Mouse (Mus musculus) liver, embryonic 13.5 days (tissue): ENCODE results near the gene Pcdh7. TPM values are rescaled to one million over a fixed set of nuclear protein-coding genes. Genes with fewer than 3 reads are reported as not detected.

ENCODE experiments used
- ATAC-seq: fragments of 200-750 bp; cut with Nextera tagmentation; 2 replicates; pipeline ENCODE4 v1.8.0; 2017; ENCODE audit warnings: low read depth, mild to moderate bottlenecking, moderate number of reproducible peaks, moderate library complexity
- DNase-seq: peaks from one replicate; pipeline ENCODE4 v3.0.0; 2022
- H3K27ac ChIP-seq: fragments of 300-500 bp; sonication (generic); 2 replicates; pipeline ENCODE4 v1.5.1; 2015; ENCODE audit warnings: moderate library complexity, mild to moderate bottlenecking, inconsistent platforms
- H3K27me3 ChIP-seq: fragments of 300-500 bp; sonication (generic); 2 replicates; pipeline ENCODE4 v1.6.1; 2015; ENCODE audit warnings: mild to moderate bottlenecking, inconsistent platforms
- H3K36me3 ChIP-seq: fragments of 300-500 bp; sonication (generic); 2 replicates; pipeline ENCODE4 v1.6.1; 2015; ENCODE audit warnings: mild to moderate bottlenecking, inconsistent platforms
- H3K4me1 ChIP-seq: fragments of 300-500 bp; sonication (generic); replicated peaks from 2 replicates; pipeline ENCODE4 v1.6.1; 2015; ENCODE audit warnings: inconsistent platforms
- H3K4me2 ChIP-seq: fragments of 300-500 bp; sonication (generic); 2 replicates; pipeline ENCODE4 v1.6.1; 2015; ENCODE audit warnings: inconsistent platforms, mild to moderate bottlenecking, moderate library complexity
- H3K4me3 ChIP-seq: fragments of 300-500 bp; sonication (generic); replicated peaks from 2 replicates; pipeline ENCODE4 v1.5.1; 2015; ENCODE audit warnings: mild to moderate bottlenecking, inconsistent platforms
- H3K9ac ChIP-seq: fragments of 300-500 bp; sonication (generic); 2 replicates; pipeline ENCODE4 v1.6.1; 2015; ENCODE audit warnings: mild to moderate bottlenecking, inconsistent platforms
- H3K9me3 ChIP-seq: fragments of 300-500 bp; sonication (generic); replicated peaks from 2 replicates; pipeline ENCODE4 v1.6.1; 2016; ENCODE audit warnings: inconsistent platforms
- WGBS: fragments of 180-500 bp; shearing (Covaris S2); methylation state at CpG from one replicate; pipeline ENCODE4 v1.1.7; 2015; ENCODE audit not compliant: insufficient replicate concordance; 5-methylcytosine and 5-hydroxymethylcytosine counted together
- polyA plus RNA-seq: library from polyadenylated mRNA; unstranded; fragments of >200 nt; fragmentation: Nextera tagmentation; extraction: Ambion mirVana; gene quantifications from 2 replicates; pipeline ENCODE4 v1.2.1, GENCODE M21; 2015

Gene Pcdh7
- polyA plus RNA-seq, 1 experiment from 2014 or later: 0.76 TPM

DNA sequence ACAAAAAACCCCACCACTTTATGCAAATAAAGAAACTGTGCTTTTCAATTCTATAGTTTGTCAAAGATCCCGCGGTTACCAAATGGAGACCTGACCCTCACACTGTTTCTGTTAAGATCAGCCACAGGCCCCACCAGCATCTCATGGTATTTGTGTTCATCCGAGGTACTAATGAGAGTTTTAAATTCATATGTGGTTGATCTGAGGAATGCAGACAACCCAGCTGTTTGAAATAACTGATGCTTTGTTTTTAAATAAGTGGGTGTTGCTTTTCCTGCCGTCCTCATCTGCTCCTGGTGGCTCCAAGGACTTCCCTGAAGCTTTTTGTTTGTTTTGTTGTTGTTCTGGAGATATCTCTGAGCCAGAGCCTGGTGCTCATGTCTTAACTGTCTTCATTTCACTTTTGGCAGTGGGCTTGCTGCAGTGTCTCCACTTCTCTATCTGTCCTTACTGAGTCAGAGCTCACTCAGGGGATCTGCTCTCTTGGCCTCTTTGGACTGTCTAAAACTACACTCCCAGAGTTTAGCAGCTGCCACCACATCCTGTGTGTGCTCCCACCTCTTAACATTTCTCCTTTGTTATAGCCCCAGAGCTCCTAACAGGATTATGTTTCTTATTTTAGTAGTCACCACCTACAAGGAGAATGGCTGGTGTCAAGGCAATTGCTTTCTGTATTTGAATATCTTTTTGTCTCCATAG, 39.1 kb downstream of the Pcdh7 start:
- peaks cover 33% of the 10 kb centered on the region for H3K4me1 ChIP-seq
- H3K9ac ChIP-seq: no peak overlapping the region
- H3K27ac ChIP-seq: peak overlapping the region; percentile 51
- H3K9me3 ChIP-seq: no peaks in the 10 kb centered on the region
- no peak overlapping the region for H3K4me2 ChIP-seq
- 43% methylated on average over 4 of the region's 4 CpGs for WGBS
- H3K27me3 ChIP-seq: no peaks in the 10 kb centered on the region
- DNase-seq (no peak), ATAC-seq (no peak)
- H3K4me3 ChIP-seq: no peak overlapping the region
- no peaks in the 10 kb centered on the region for H3K36me3 ChIP-seq

DNA sequence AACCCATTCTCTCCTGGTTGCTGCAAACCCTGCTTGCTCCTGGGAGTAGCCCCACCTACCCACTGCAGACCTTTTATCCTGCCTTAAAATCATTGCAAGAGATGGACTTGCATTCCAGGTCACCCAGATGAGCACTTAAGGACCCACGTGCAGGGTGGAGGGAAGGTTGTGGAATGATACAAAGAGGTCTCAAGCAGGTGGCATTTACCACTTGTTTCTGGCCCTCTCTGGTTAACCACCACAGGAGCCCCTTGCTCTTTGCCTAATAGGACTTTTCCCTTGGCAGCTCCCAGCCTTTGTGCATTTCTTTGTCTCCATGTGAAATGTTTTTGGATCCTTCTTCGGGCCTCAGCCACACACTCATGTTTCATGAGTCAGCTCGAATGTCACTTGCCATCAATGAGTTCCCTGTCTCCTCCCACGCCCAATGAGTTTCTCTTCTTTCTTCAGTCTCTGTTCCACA, 39.7 kb downstream of the Pcdh7 start:
- Histone ChIP-seq H3K9me3 (no peaks in the 10 kb centered on the region), H3K27ac (peak overlapping the region; percentile 51), H3K4me2 (no peak overlapping the region), H3K27me3 (no peaks in the 10 kb centered on the region), H3K4me3 (no peak overlapping the region), H3K9ac (no peak overlapping the region), H3K4me1 (peaks cover 37% of the 10 kb centered on the region), H3K36me3 (no peaks in the 10 kb centered on the region)
- 32% methylated on average over 4 of the region's 4 CpGs for WGBS
- DNase-seq (no peak), ATAC-seq (peak; percentile 63)

- no peak overlapping the region for H3K27ac ChIP-seq
- H3K4me3 ChIP-seq: no peak overlapping the region
- DNase-seq (no peak), ATAC-seq (no peak)
- no peaks in the 10 kb centered on the region for H3K27me3 ChIP-seq
- no peaks in the 10 kb centered on the region for H3K9me3 ChIP-seq
- H3K9ac ChIP-seq: no peak overlapping the region
- no peaks in the 10 kb centered on the region for H3K36me3 ChIP-seq
- peaks cover 39% of the 10 kb centered on the region for H3K4me1 ChIP-seq
- no peak overlapping the region for H3K4me2 ChIP-seq
Measured at GRCm38 (mm10) chr5:57758968-57759367, 41.2 kb downstream of the Pcdh7 start.

DNA sequence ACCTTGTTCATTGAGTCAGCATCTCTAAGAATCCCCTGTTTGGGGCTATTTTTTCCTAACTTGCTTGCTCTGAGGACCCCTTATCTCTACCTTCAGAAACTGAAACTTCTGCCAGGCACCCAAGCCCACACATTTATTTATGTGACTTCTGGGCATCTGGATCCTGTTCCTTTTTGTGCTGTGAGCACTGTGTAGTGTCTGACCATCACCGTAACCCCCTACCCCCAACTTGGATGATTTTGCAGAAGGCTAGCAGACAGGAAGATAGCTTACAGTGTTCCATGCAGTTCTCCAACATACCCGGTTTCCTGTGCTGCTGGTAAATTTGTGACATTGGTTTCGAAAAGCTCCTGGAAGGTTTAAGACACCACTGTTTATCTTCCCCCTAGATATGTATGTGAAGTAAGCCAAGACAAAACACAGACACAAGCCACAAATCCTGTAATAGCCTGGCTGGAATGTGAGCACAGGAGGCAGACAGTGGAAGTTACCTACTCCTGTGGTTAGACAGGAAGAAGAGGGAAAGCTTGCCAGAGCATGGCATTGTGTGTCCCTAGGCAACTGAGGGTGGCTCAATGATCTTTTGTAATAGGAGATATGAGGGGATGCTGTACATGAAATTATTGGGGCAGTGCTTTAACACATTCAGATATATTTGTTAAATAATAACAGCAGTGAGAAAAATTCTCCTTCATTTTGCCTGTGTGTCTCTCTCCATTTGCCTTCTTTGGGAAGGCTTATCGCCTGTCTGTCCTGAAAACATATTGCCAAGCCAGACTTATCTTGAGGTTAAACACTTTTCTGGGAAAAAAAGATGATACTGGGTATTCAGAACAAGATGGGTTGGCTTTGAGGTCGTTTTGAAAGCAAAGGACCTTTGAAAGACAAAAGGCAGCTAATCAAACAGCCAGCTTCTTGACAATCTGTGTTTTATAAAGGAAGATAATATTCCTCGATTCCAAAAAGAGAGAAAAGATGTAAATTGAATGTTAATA, 42.6 kb downstream of the Pcdh7 start:
- Histone ChIP-seq H3K9me3 (no peaks in the 10 kb centered on the region), H3K4me2 (peak overlapping the region; percentile 37), H3K36me3 (no peaks in the 10 kb centered on the region), H3K4me3 (no peak overlapping the region), H3K4me1 (peaks cover 43% of the 10 kb centered on the region), H3K9ac (peak overlapping the region; percentile 41; the same call in 1 of the 2 replicates), H3K27me3 (no peaks in the 10 kb centered on the region), H3K27ac (peak overlapping the region; percentile 88)
- 16% methylated on average over 6 of the region's 6 CpGs for WGBS
- peak; percentile 82 for ATAC-seq
- peak; percentile 36 for DNase-seq

DNA sequence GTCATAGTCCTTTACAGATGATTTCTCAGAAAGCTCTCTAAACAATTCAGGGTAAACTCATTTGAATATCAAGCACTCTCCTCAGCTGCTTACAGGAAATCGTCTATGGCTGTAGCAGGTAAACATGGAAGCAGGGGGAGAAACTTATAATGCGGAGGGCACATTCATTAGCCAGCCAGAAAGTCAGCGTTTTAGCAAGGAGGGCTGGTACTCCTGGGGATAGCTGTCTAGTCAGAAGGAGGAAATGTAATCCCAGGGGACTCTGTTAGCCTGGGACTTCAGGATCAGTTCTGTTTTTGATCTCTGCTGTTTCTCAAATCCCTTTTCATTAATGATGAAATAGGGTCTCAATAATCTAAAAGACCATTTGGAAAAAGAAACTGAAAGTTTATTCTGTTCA, 47.6 kb downstream of the Pcdh7 start:
- no peak overlapping the region for H3K9ac ChIP-seq
- no peak overlapping the region for H3K27ac ChIP-seq
- 48% methylated on average over 3 of the region's 3 CpGs for WGBS
- no peaks in the 10 kb centered on the region for H3K36me3 ChIP-seq
- DNase-seq (no peak), ATAC-seq (no peak)
- peaks cover 24% of the 10 kb centered on the region for H3K4me1 ChIP-seq
- no peaks in the 10 kb centered on the region for H3K9me3 ChIP-seq
- no peak overlapping the region for H3K4me2 ChIP-seq
- H3K4me3 ChIP-seq: no peak overlapping the region
- H3K27me3 ChIP-seq: no peaks in the 10 kb centered on the region

- no peak overlapping the region for H3K4me2 ChIP-seq
- DNase-seq (no peak), ATAC-seq (no peak)
- no peaks in the 10 kb centered on the region for H3K36me3 ChIP-seq
- WGBS: 19% methylated on average over 3 of the region's 3 CpGs
- H3K9me3 ChIP-seq: no peaks in the 10 kb centered on the region
- no peaks in the 10 kb centered on the region for H3K27me3 ChIP-seq
- peaks cover 12% of the 10 kb centered on the region for H3K4me1 ChIP-seq
- no peak overlapping the region for H3K4me3 ChIP-seq
- no peak overlapping the region for H3K9ac ChIP-seq
- H3K27ac ChIP-seq: no peak overlapping the region
Measured at GRCm38 (mm10) chr5:57767346-57767745, 49.6 kb downstream of the Pcdh7 start.

DNA sequence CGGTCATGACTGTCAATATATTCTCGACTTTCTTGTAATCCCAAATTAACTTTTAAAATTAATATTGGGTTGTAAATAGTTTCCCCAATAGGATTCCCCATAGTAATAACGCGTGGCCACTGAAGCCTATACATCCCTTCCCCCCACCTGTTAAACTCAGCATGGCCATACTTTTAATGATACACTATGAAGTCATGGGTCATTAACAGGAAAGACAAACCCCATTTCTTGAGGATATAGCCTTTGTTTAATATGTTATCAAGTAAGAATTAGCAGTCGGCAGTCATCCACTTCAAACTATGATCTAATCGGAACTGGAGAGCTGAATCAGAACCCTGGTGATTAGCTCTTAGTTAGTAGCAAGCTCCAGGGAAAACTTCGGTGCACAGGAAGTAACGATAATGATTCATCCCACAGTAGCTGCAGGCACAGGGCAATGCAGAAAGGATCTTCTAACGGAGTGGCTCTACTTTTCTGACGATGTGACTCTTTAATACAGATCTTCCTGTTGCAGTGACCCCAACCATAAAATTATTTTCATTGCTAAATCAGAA, 50.8 kb downstream of the Pcdh7 start:
- Histone ChIP-seq H3K27me3 (no peaks in the 10 kb centered on the region), H3K4me2 (no peak overlapping the region), H3K9ac (no peak overlapping the region), H3K9me3 (no peaks in the 10 kb centered on the region), H3K4me1 (peaks cover 9% of the 10 kb centered on the region), H3K27ac (no peak overlapping the region), H3K36me3 (no peaks in the 10 kb centered on the region), H3K4me3 (no peak overlapping the region)
- ATAC-seq (no peak), DNase-seq (no peak)
- 75% methylated on average over 10 of the region's 10 CpGs for WGBS

DNA sequence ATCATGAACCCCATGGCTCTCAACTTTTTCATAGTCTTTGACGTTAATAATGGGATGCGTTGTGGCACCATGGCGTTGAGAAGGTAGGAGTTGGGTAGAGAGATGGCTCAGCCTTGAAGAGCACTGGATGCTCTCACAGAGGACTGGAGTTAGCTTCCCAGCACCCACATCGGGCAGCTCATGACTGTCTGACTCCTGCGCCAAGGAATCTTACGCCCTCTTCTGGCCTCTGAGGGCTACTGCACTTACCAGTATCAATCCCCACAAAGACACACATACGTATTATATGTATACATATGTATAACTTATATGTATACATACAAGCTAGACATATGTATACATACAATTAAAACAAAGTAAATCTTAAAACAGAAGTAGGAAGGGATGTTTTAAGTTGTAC, 51.9 kb downstream of the Pcdh7 start:
- DNase-seq: no peak
- WGBS: 89% methylated on average over 7 of the region's 7 CpGs
- no peaks in the 10 kb centered on the region for H3K9me3 ChIP-seq

GRCm38 (mm10) chr5:57770364-57770763, 52.6 kb downstream of the Pcdh7 start:
- ATAC-seq (no peak), DNase-seq (no peak)
- H3K27ac ChIP-seq: no peak overlapping the region
- H3K9me3 ChIP-seq: no peaks in the 10 kb centered on the region
- no peaks in the 10 kb centered on the region for H3K27me3 ChIP-seq
- H3K4me1 ChIP-seq: peaks cover 5% of the 10 kb centered on the region
- WGBS: 40% methylated on average over 3 of the region's 3 CpGs
- no peak overlapping the region for H3K4me2 ChIP-seq
- H3K4me3 ChIP-seq: no peak overlapping the region
- H3K9ac ChIP-seq: no peak overlapping the region
- no peaks in the 10 kb centered on the region for H3K36me3 ChIP-seq

More for the DNA sequence above, 51.9 kb downstream of the Pcdh7 start:
- no peak overlapping the region for H3K27ac ChIP-seq
- no peak overlapping the region for H3K4me3 ChIP-seq
- no peak for ATAC-seq
- no peak overlapping the region for H3K4me2 ChIP-seq
- H3K9ac ChIP-seq: no peak overlapping the region
- no peaks in the 10 kb centered on the region for H3K36me3 ChIP-seq
- H3K27me3 ChIP-seq: no peaks in the 10 kb centered on the region
- peaks cover 9% of the 10 kb centered on the region for H3K4me1 ChIP-seq

- Histone ChIP-seq H3K4me2 (no peak overlapping the region), H3K36me3 (no peaks in the 10 kb centered on the region), H3K27me3 (no peaks in the 10 kb centered on the region), H3K4me3 (no peak overlapping the region), H3K9ac (no peak overlapping the region), H3K27ac (no peak overlapping the region), H3K4me1 (peaks cover 5% of the 10 kb centered on the region), H3K9me3 (no peaks in the 10 kb centered on the region)
- ATAC-seq (no peak), DNase-seq (no peak)
- WGBS: 65% methylated on average over 6 of the region's 6 CpGs
Measured at GRCm38 (mm10) chr5:57771122-57771521, 53.4 kb downstream of the Pcdh7 start.

GRCm38 (mm10) chr5:57772711-57773110, 54.9 kb downstream of the Pcdh7 start:
- ATAC-seq: no peak
- Histone ChIP-seq H3K27me3 (no peaks in the 10 kb centered on the region), H3K4me2 (no peak overlapping the region), H3K9me3 (no peaks in the 10 kb centered on the region), H3K9ac (no peak overlapping the region), H3K4me3 (no peak overlapping the region), H3K36me3 (no peaks in the 10 kb centered on the region), H3K4me1 (peaks cover 9% of the 10 kb centered on the region), H3K27ac (no peak overlapping the region)
- WGBS: 78% methylated on average over 3 of the region's 3 CpGs
- no peak for DNase-seq
